Mouse (Mus musculus) forebrain, embryonic 11.5 days (tissue): ENCODE data around the gene Dmrtc1a. TPM values are rescaled to one million over a fixed set of nuclear protein-coding genes. Genes with fewer than 3 reads are reported as not detected.
"Not testable (repeated sequence)": the region's sequence is repeated elsewhere in the genome, so short reads cannot be mapped to it uniquely, and the experiment has no call there.

Source experiments
- ATAC-seq: fragments of 200-750 bp; cut with Nextera tagmentation; replicated peaks from 2 replicates; pipeline ENCODE4 v1.8.0; 2017; ENCODE audit warnings: moderate TSS enrichment; ENCODE audit not compliant: low FRiP score
- DNase-seq: peaks from one replicate; pipeline ENCODE4 v3.0.0-alpha.2; 2017; ENCODE audit warnings: low spot score
- H3K27ac ChIP-seq: fragments of 300-500 bp; sonication (generic); 2 replicates; pipeline ENCODE4 v1.5.1; 2014; ENCODE audit warnings: low read depth, low read length
- H3K27me3 ChIP-seq: fragments of 300-500 bp; sonication (generic); 2 replicates; pipeline ENCODE4 v1.6.1; 2014; ENCODE audit warnings: mild to moderate bottlenecking, low read length, mixed read lengths; ENCODE audit not compliant: control insufficient read depth, insufficient read depth
- H3K36me3 ChIP-seq: fragments of 300-500 bp; sonication (generic); 2 replicates; pipeline ENCODE4 v1.6.1; 2014; ENCODE audit warnings: mild to moderate bottlenecking, low read length, moderate library complexity, mixed read lengths; ENCODE audit not compliant: control insufficient read depth, insufficient read depth
- H3K4me1 ChIP-seq: fragments of 300-500 bp; sonication (generic); replicated peaks from 2 replicates; pipeline ENCODE4 v1.6.1; 2014; ENCODE audit warnings: low read length, mixed read lengths; ENCODE audit not compliant: control insufficient read depth, insufficient read depth
- H3K4me2 ChIP-seq: fragments of 300-500 bp; sonication (generic); 2 replicates; pipeline ENCODE4 v1.6.1; 2014; ENCODE audit warnings: low read depth, mild to moderate bottlenecking, low read length, moderate library complexity, mixed read lengths; ENCODE audit not compliant: severe bottlenecking
- H3K4me3 ChIP-seq: fragments of 300-500 bp; sonication (generic); 2 replicates; pipeline ENCODE4 v1.5.1; 2014; ENCODE audit warnings: low read depth, low read length
- H3K9ac ChIP-seq: fragments of 300-500 bp; sonication (generic); 2 replicates; pipeline ENCODE4 v1.6.1; 2014; ENCODE audit warnings: low read length
- H3K9me3 ChIP-seq: fragments of 300-500 bp; sonication (generic); 2 replicates; pipeline ENCODE4 v1.6.1; 2016; ENCODE audit warnings: low read length, mixed read lengths; ENCODE audit not compliant: control insufficient read depth
- WGBS: fragments of 180-500 bp; shearing (Covaris S2); extraction: QIAGEN DNeasy Blood & Tissue Kit; methylation state at CpG from one replicate; pipeline ENCODE4 v1.1.7; 2014; 5-methylcytosine and 5-hydroxymethylcytosine counted together
- polyA plus RNA-seq: library from polyadenylated mRNA; unstranded; fragments of >200 nt; fragmentation: Nextera tagmentation; extraction: Ambion mirVana; gene quantifications from 2 replicates; pipeline ENCODE4 v1.2.1, GENCODE M21; 2014

Gene Dmrtc1a
- 0.32 and 0.40 TPM in 2 replicates for polyA plus RNA-seq

GRCm38 (mm10) chrX:102908587-102908986 is at the start of gene Dmrtc1a, which contains the start of gene 1700011M02Rik:
Dmrtc1a (minus strand) TSS chrX:102908687.
1700011M02Rik (plus strand) TSS chrX:102908905.
- H3K9me3 ChIP-seq, H3K27ac ChIP-seq, H3K9ac ChIP-seq, DNase-seq, ATAC-seq, H3K4me1 ChIP-seq, H3K36me3 ChIP-seq, H3K4me3 ChIP-seq, H3K4me2 ChIP-seq, H3K27me3 ChIP-seq: not testable (repeated sequence)
- 80% methylated on average over 6 of the region's 9 CpGs for WGBS

GRCm38 (mm10) chrX:102950136-102950535 is 41.6 kb upstream of the Dmrtc1a start:
- H3K27me3 ChIP-seq, H3K9me3 ChIP-seq: not testable (repeated sequence)
- 86% methylated on average over 11 of the region's 11 CpGs for WGBS

GRCm38 (mm10) chrX:102936743-102937142 is 28.3 kb upstream of the Dmrtc1a start:
- Histone ChIP-seq H3K36me3 (no peaks in the 10 kb centered on the region), H3K9me3 (no peaks in the 10 kb centered on the region), H3K4me1 (no peaks in the 10 kb centered on the region), H3K27me3 (no peaks in the 10 kb centered on the region; the same call in 1 of the 2 replicates), H3K4me2 (no peak overlapping the region), H3K27ac (no peak overlapping the region), H3K4me3 (no peak overlapping the region), H3K9ac (no peak overlapping the region)
- DNase-seq (no peak), ATAC-seq (no peak)
- 86% methylated on average over 5 of the region's 5 CpGs for WGBS

More at GRCm38 (mm10) chrX:102950136-102950535, 41.6 kb upstream of the Dmrtc1a start:
- not testable (repeated sequence) for H3K27ac ChIP-seq, H3K36me3 ChIP-seq, H3K4me1 ChIP-seq, DNase-seq, H3K4me3 ChIP-seq, H3K4me2 ChIP-seq, ATAC-seq, H3K9ac ChIP-seq

- Histone ChIP-seq H3K4me2 (peak overlapping the region; percentile 62; the same call in 1 of the 2 replicates), H3K27ac (no peak overlapping the region), H3K9ac (peak overlapping the region; percentile 67; the same call in 1 of the 2 replicates), H3K27me3 (no peaks in the 10 kb centered on the region; the same call in 1 of the 2 replicates), H3K36me3 (no peaks in the 10 kb centered on the region), H3K9me3 (no peaks in the 10 kb centered on the region), H3K4me1 (no peaks in the 10 kb centered on the region), H3K4me3 (peak overlapping the region; percentile 48; the same call in 1 of the 2 replicates)
- WGBS, result 50% methylated on average over 8 of the region's 8 CpGs
- ATAC-seq, result no peak
- no peak for DNase-seq
Observed at GRCm38 (mm10) chrX:102934395-102934764, 25.9 kb upstream of the Dmrtc1a start.

- H3K9me3 ChIP-seq, result no peaks in the 10 kb centered on the region
- DNase-seq, result peak; percentile 82
- no peaks in the 10 kb centered on the region; the same call in 1 of the 2 replicates for H3K27me3 ChIP-seq
- H3K27ac ChIP-seq, result no peak overlapping the region
- H3K4me2 ChIP-seq, result peak overlapping the region; percentile 62
- H3K9ac ChIP-seq, result peak overlapping the region; percentile 67
- no peaks in the 10 kb centered on the region for H3K36me3 ChIP-seq
- WGBS, result 20% methylated on average over 47 of the region's 68 CpGs
- peak; percentile 86 for ATAC-seq
- no peaks in the 10 kb centered on the region for H3K4me1 ChIP-seq
- peak overlapping the region; percentile 48 for H3K4me3 ChIP-seq
Observed at GRCm38 (mm10) chrX:102933571-102934394, 25.3 kb upstream of the Dmrtc1a start.

GRCm38 (mm10) chrX:102932992-102933570 is 24.6 kb upstream of the Dmrtc1a start:
- peak overlapping the region; percentile 67 for H3K9ac ChIP-seq
- H3K27me3 ChIP-seq, result no peaks in the 10 kb centered on the region; the same call in 1 of the 2 replicates
- H3K4me1 ChIP-seq, result no peaks in the 10 kb centered on the region
- 51% methylated on average over 12 of the region's 12 CpGs for WGBS
- peak; percentile 51 for DNase-seq
- H3K36me3 ChIP-seq, result no peaks in the 10 kb centered on the region
- H3K9me3 ChIP-seq, result no peaks in the 10 kb centered on the region
- peak overlapping the region; percentile 48 for H3K4me3 ChIP-seq
- ATAC-seq, result no peak; the same call in 1 of the 2 replicates
- H3K27ac ChIP-seq, result no peak overlapping the region
- peak overlapping the region; percentile 62 for H3K4me2 ChIP-seq

GRCm38 (mm10) chrX:102928072-102928471 is 19.6 kb upstream of the Dmrtc1a start, which contains the start of gene 1700018G05Rik:
1700018G05Rik (plus strand) TSS chrX:102928372.
- 91% methylated on average over 5 of the region's 6 CpGs for WGBS
- ATAC-seq, result not testable (repeated sequence)

GRCm38 (mm10) chrX:102926707-102927106 is 18.2 kb upstream of the Dmrtc1a start:
- not testable (repeated sequence) for H3K9ac ChIP-seq, H3K4me1 ChIP-seq, H3K4me2 ChIP-seq, H3K4me3 ChIP-seq, H3K36me3 ChIP-seq, H3K27ac ChIP-seq, H3K27me3 ChIP-seq, ATAC-seq, H3K9me3 ChIP-seq
- WGBS, result 45% methylated on average over 2 of the region's 4 CpGs
- DNase-seq, result peak; percentile 53

More at GRCm38 (mm10) chrX:102928072-102928471, 19.6 kb upstream of the Dmrtc1a start, which contains the start of gene 1700018G05Rik:
- H3K4me1 ChIP-seq, H3K36me3 ChIP-seq, H3K27me3 ChIP-seq, H3K4me3 ChIP-seq, H3K9ac ChIP-seq, H3K27ac ChIP-seq, DNase-seq, H3K4me2 ChIP-seq, H3K9me3 ChIP-seq: not testable (repeated sequence)
